Mouse (Mus musculus): ENCODE results near the gene Cst9. TPM values are rescaled to one million over a fixed set of nuclear protein-coding genes. Genes with fewer than 3 reads are reported as not detected.
A peak's percentile ranks its signal among the peaks of the same experiment; 100 is the strongest.

Cst9 gene
- polyA plus RNA-seq, 1 experiment from 2014 or later = not detected

GRCm38 (mm10) chr2:148851116-148851906, 16.4 kb downstream of the Cst9 start:
- ATAC-seq (replicated peaks; ENCODE audit: low FRiP score) = peak; percentile 82
- no peaks in the 10 kb centered on the region for H3K36me3 ChIP-seq (ENCODE audit: control insufficient read depth, insufficient read depth, low read length)
- no peaks in the 10 kb centered on the region for H3K9me3 ChIP-seq (ENCODE audit: control insufficient read depth, low read length)
- H3K4me3 ChIP-seq (ENCODE audit: low read depth, low read length) = no peak overlapping the region
- no peak overlapping the region for H3K27ac ChIP-seq (ENCODE audit: low read depth, low read length)
- peak; percentile 72 for DNase-seq (ENCODE audit: low spot score)
- H3K9ac ChIP-seq (ENCODE audit: low read length) = no peak overlapping the region
- H3K4me1 ChIP-seq (replicated peaks; ENCODE audit: control insufficient read depth, insufficient read depth, low read length) = no peaks in the 10 kb centered on the region
- 49% methylated on average over 8 of the region's 8 CpGs for WGBS
- H3K27me3 ChIP-seq (ENCODE audit: control insufficient read depth, insufficient read depth, low read length) = no peaks in the 10 kb centered on the region
- H3K4me2 ChIP-seq (ENCODE audit: low read depth, low read length, severe bottlenecking) = no peak overlapping the region

- no peaks in the 10 kb centered on the region for H3K9me3 ChIP-seq (ENCODE audit: control insufficient read depth, low read length)
- DNase-seq (ENCODE audit: low spot score) (no peak), ATAC-seq (replicated peaks; ENCODE audit: low FRiP score) (no peak)
- H3K9ac ChIP-seq (ENCODE audit: low read length) = no peak overlapping the region
- H3K4me2 ChIP-seq (ENCODE audit: low read depth, low read length, severe bottlenecking) = no peak overlapping the region
- H3K27ac ChIP-seq (ENCODE audit: low read depth, low read length) = no peak overlapping the region
- no peak overlapping the region for H3K4me3 ChIP-seq (ENCODE audit: low read depth, low read length)
- H3K27me3 ChIP-seq (ENCODE audit: control insufficient read depth, insufficient read depth, low read length) = no peaks in the 10 kb centered on the region
- 86% methylated on average over 8 of the region's 8 CpGs for WGBS
- no peaks in the 10 kb centered on the region for H3K36me3 ChIP-seq (ENCODE audit: control insufficient read depth, insufficient read depth, low read length)
- no peaks in the 10 kb centered on the region for H3K4me1 ChIP-seq (replicated peaks; ENCODE audit: control insufficient read depth, insufficient read depth, low read length)
These were observed 21.9 kb downstream of the Cst9 start for GRCm38 (mm10) chr2:148856630-148857400.

- Histone ChIP-seq H3K9me3 (ENCODE audit: control insufficient read depth, low read length) (no peaks in the 10 kb centered on the region), H3K9ac (ENCODE audit: low read length) (no peak overlapping the region), H3K4me2 (ENCODE audit: low read depth, low read length, severe bottlenecking) (no peak overlapping the region), H3K27ac (ENCODE audit: low read depth, low read length) (no peak overlapping the region), H3K4me1 (replicated peaks; ENCODE audit: control insufficient read depth, insufficient read depth, low read length) (no peaks in the 10 kb centered on the region), H3K4me3 (ENCODE audit: low read depth, low read length) (no peak overlapping the region), H3K36me3 (ENCODE audit: control insufficient read depth, insufficient read depth, low read length) (no peaks in the 10 kb centered on the region), H3K27me3 (ENCODE audit: control insufficient read depth, insufficient read depth, low read length) (no peaks in the 10 kb centered on the region)
- 67% methylated on average over 4 of the region's 4 CpGs for WGBS
- no peak for ATAC-seq (replicated peaks; ENCODE audit: low FRiP score)
- no peak for DNase-seq (ENCODE audit: low spot score)
These were observed 22.6 kb downstream of the Cst9 start for GRCm38 (mm10) chr2:148857506-148857905.

GRCm38 (mm10) chr2:148860993-148861392, 26.0 kb downstream of the Cst9 start:
- Histone ChIP-seq H3K4me3 (ENCODE audit: low read depth, low read length) (no peak overlapping the region), H3K4me1 (replicated peaks; ENCODE audit: control insufficient read depth, insufficient read depth, low read length) (no peaks in the 10 kb centered on the region), H3K27ac (ENCODE audit: low read depth, low read length) (no peak overlapping the region), H3K9me3 (ENCODE audit: control insufficient read depth, low read length) (no peaks in the 10 kb centered on the region), H3K27me3 (ENCODE audit: control insufficient read depth, insufficient read depth, low read length) (no peaks in the 10 kb centered on the region), H3K36me3 (ENCODE audit: control insufficient read depth, insufficient read depth, low read length) (no peaks in the 10 kb centered on the region), H3K4me2 (ENCODE audit: low read depth, low read length, severe bottlenecking) (no peak overlapping the region), H3K9ac (ENCODE audit: low read length) (no peak overlapping the region)
- WGBS = 90% methylated on average over 4 of the region's 4 CpGs
- ATAC-seq (replicated peaks; ENCODE audit: low FRiP score) (no peak), DNase-seq (ENCODE audit: low spot score) (no peak)

- H3K27me3 ChIP-seq (ENCODE audit: control insufficient read depth, insufficient read depth, low read length) = no peaks in the 10 kb centered on the region
- ATAC-seq (replicated peaks; ENCODE audit: low FRiP score) (no peak), DNase-seq (ENCODE audit: low spot score) (no peak)
- no peak overlapping the region for H3K27ac ChIP-seq (ENCODE audit: low read depth, low read length)
- no peaks in the 10 kb centered on the region for H3K36me3 ChIP-seq (ENCODE audit: control insufficient read depth, insufficient read depth, low read length)
- H3K9ac ChIP-seq (ENCODE audit: low read length) = no peak overlapping the region
- no peak overlapping the region for H3K4me2 ChIP-seq (ENCODE audit: low read depth, low read length, severe bottlenecking)
- no peaks in the 10 kb centered on the region for H3K4me1 ChIP-seq (replicated peaks; ENCODE audit: control insufficient read depth, insufficient read depth, low read length)
- no peaks in the 10 kb centered on the region for H3K9me3 ChIP-seq (ENCODE audit: control insufficient read depth, low read length)
- H3K4me3 ChIP-seq (ENCODE audit: low read depth, low read length) = no peak overlapping the region
These were observed 26.7 kb downstream of the Cst9 start for GRCm38 (mm10) chr2:148861693-148862092.

GRCm38 (mm10) chr2:148864966-148865365, 30.0 kb downstream of the Cst9 start, which contains the start of gene 9230104L09Rik:
Gene 9230104L09Rik, minus strand, starts transcription at chr2:148865038.
- Histone ChIP-seq H3K4me3 (ENCODE audit: low read depth, low read length) (no peak within 1 kb of the TSS), H3K27me3 (ENCODE audit: control insufficient read depth, insufficient read depth, low read length) (no peaks in the 10 kb centered on the region), H3K36me3 (ENCODE audit: control insufficient read depth, insufficient read depth, low read length) (no peaks in the 10 kb centered on the region), H3K4me2 (ENCODE audit: low read depth, low read length, severe bottlenecking) (no peak within 1 kb of the TSS), H3K27ac (ENCODE audit: low read depth, low read length) (no peak within 1 kb of the TSS), H3K4me1 (replicated peaks; ENCODE audit: control insufficient read depth, insufficient read depth, low read length) (no peaks in the 10 kb centered on the region), H3K9me3 (ENCODE audit: control insufficient read depth, low read length) (no peaks in the 10 kb centered on the region), H3K9ac (ENCODE audit: low read length) (no peak within 1 kb of the TSS)
- WGBS = 74% methylated on average over 2 of the region's 2 CpGs
- DNase-seq (ENCODE audit: low spot score) (no peak), ATAC-seq (replicated peaks; ENCODE audit: low FRiP score) (no peak)

- WGBS = 88% methylated on average over 1 of the region's 1 CpGs
These were observed 34.0 kb downstream of the Cst9 start for GRCm38 (mm10) chr2:148868959-148869358.

GRCm38 (mm10) chr2:148870526-148870925, 35.6 kb downstream of the Cst9 start:
- DNase-seq (ENCODE audit: low spot score) (no peak), ATAC-seq (replicated peaks; ENCODE audit: low FRiP score) (no peak)
- Histone ChIP-seq H3K9ac (ENCODE audit: low read length) (no peak overlapping the region), H3K27me3 (ENCODE audit: control insufficient read depth, insufficient read depth, low read length) (no peaks in the 10 kb centered on the region), H3K36me3 (ENCODE audit: control insufficient read depth, insufficient read depth, low read length) (no peaks in the 10 kb centered on the region), H3K4me1 (replicated peaks; ENCODE audit: control insufficient read depth, insufficient read depth, low read length) (no peaks in the 10 kb centered on the region; the same call in 1 of the 2 replicates), H3K27ac (ENCODE audit: low read depth, low read length) (no peak overlapping the region), H3K4me3 (ENCODE audit: low read depth, low read length) (no peak overlapping the region), H3K4me2 (ENCODE audit: low read depth, low read length, severe bottlenecking) (no peak overlapping the region), H3K9me3 (ENCODE audit: control insufficient read depth, low read length) (no peaks in the 10 kb centered on the region)
- 81% methylated on average over 3 of the region's 3 CpGs for WGBS

More at GRCm38 (mm10) chr2:148868959-148869358, 34.0 kb downstream of the Cst9 start:
- Histone ChIP-seq H3K4me2 (ENCODE audit: low read depth, low read length, severe bottlenecking) (no peak overlapping the region), H3K27me3 (ENCODE audit: control insufficient read depth, insufficient read depth, low read length) (no peaks in the 10 kb centered on the region), H3K4me3 (ENCODE audit: low read depth, low read length) (no peak overlapping the region), H3K27ac (ENCODE audit: low read depth, low read length) (no peak overlapping the region), H3K9ac (ENCODE audit: low read length) (no peak overlapping the region), H3K36me3 (ENCODE audit: control insufficient read depth, insufficient read depth, low read length) (no peaks in the 10 kb centered on the region), H3K4me1 (replicated peaks; ENCODE audit: control insufficient read depth, insufficient read depth, low read length) (no peaks in the 10 kb centered on the region; the same call in 1 of the 2 replicates), H3K9me3 (ENCODE audit: control insufficient read depth, low read length) (no peaks in the 10 kb centered on the region)
- ATAC-seq (replicated peaks; ENCODE audit: low FRiP score) = no peak
- DNase-seq (ENCODE audit: low spot score) = no peak

Measured in forebrain, embryonic 11.5 days (tissue).